Mouse (Mus musculus): ENCODE results near the gene AI854703. TPM values are rescaled to one million over a fixed set of nuclear protein-coding genes. Genes with fewer than 3 reads are reported as not detected.
"Not testable (repeated sequence)": the region's sequence is repeated elsewhere in the genome, so short reads cannot be mapped to it uniquely, and the experiment has no call there.

The AI854703 gene
- polyA plus RNA-seq, 1 experiment, result 1.7 TPM

- no peaks in the 10 kb centered on the region for H3K27me3 ChIP-seq (ENCODE audit: control insufficient read depth, insufficient read depth, low read length)
- no peak overlapping the region for H3K27ac ChIP-seq (ENCODE audit: control insufficient read depth, insufficient read depth, low read length)
- H3K36me3 ChIP-seq (ENCODE audit: control insufficient read depth, insufficient read depth, low read length), result no peaks in the 10 kb centered on the region
- no peak overlapping the region for H3K4me3 ChIP-seq (ENCODE audit: control insufficient read depth, insufficient read depth, low read length)
- no peak for DNase-seq
- peaks cover 14% of the 10 kb centered on the region; the same call in 1 of the 2 replicates for H3K4me1 ChIP-seq (replicated peaks; ENCODE audit: control insufficient read depth, insufficient read depth, low read length)
- TF ChIP-seq POLR2A (IDR thresholded peaks at IDR 0.05; ENCODE audit: control insufficient read depth, extremely low read depth, insufficient read depth, low read length, poor library complexity) (no peak), CTCF (IDR thresholded peaks at IDR 0.05; ENCODE audit: borderline replicate concordance, control insufficient read depth, extremely low read depth, insufficient read depth, low read length, poor library complexity) (no peak)
- 42% methylated on average over 7 of the region's 7 CpGs for WGBS
Observed at GRCm38 (mm10) chr6:48609512-48609911, 17.1 kb upstream of the AI854703 start.

GRCm38 (mm10) chr6:48610657-48611056 lies 15.9 kb upstream of the AI854703 start:
- no peak for TF ChIP-seq POLR2A (IDR thresholded peaks at IDR 0.05; ENCODE audit: control insufficient read depth, extremely low read depth, insufficient read depth, low read length, poor library complexity)
- TF ChIP-seq CTCF (IDR thresholded peaks at IDR 0.05; ENCODE audit: borderline replicate concordance, control insufficient read depth, extremely low read depth, insufficient read depth, low read length, poor library complexity), result no peak
- Histone ChIP-seq H3K4me3 (ENCODE audit: control insufficient read depth, insufficient read depth, low read length) (no peak overlapping the region), H3K4me1 (replicated peaks; ENCODE audit: control insufficient read depth, insufficient read depth, low read length) (peaks cover 14% of the 10 kb centered on the region; the same call in 1 of the 2 replicates), H3K27ac (ENCODE audit: control insufficient read depth, insufficient read depth, low read length) (no peak overlapping the region), H3K36me3 (ENCODE audit: control insufficient read depth, insufficient read depth, low read length) (no peaks in the 10 kb centered on the region), H3K27me3 (ENCODE audit: control insufficient read depth, insufficient read depth, low read length) (no peaks in the 10 kb centered on the region)
- WGBS, result 90% methylated on average over 3 of the region's 3 CpGs
- DNase-seq, result no peak

DNA sequence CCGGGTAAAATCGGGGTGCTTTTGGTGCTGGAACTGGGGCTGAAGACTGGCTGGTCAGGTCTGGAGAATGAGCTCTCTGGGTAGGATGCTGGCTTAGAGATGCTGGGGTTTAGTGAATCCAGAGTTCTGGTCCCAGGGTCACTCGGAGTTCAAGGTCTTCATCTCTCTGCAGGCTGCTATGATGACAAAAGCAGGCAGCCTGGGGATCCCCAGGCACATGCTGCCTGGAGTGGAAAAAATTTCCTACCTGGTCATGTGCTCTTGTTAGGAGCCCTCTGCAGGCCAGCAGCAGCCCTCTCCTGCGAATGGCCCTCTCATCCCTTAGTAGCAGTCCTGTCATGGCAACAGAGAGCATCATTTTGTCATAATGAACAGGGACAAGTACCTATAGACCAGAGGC lies 13.1 kb upstream of the AI854703 start:
- no peak for DNase-seq
- Histone ChIP-seq H3K4me1 (replicated peaks; ENCODE audit: control insufficient read depth, insufficient read depth, low read length) (peaks cover 14% of the 10 kb centered on the region; the same call in 1 of the 2 replicates), H3K4me3 (ENCODE audit: control insufficient read depth, insufficient read depth, low read length) (no peak overlapping the region), H3K27ac (ENCODE audit: control insufficient read depth, insufficient read depth, low read length) (no peak overlapping the region), H3K27me3 (ENCODE audit: control insufficient read depth, insufficient read depth, low read length) (no peaks in the 10 kb centered on the region), H3K36me3 (ENCODE audit: control insufficient read depth, insufficient read depth, low read length) (no peaks in the 10 kb centered on the region)
- WGBS, result 97% methylated on average over 4 of the region's 4 CpGs
- no peak for TF ChIP-seq CTCF (IDR thresholded peaks at IDR 0.05; ENCODE audit: borderline replicate concordance, control insufficient read depth, extremely low read depth, insufficient read depth, low read length, poor library complexity)
- no peak for TF ChIP-seq POLR2A (IDR thresholded peaks at IDR 0.05; ENCODE audit: control insufficient read depth, extremely low read depth, insufficient read depth, low read length, poor library complexity)

DNA sequence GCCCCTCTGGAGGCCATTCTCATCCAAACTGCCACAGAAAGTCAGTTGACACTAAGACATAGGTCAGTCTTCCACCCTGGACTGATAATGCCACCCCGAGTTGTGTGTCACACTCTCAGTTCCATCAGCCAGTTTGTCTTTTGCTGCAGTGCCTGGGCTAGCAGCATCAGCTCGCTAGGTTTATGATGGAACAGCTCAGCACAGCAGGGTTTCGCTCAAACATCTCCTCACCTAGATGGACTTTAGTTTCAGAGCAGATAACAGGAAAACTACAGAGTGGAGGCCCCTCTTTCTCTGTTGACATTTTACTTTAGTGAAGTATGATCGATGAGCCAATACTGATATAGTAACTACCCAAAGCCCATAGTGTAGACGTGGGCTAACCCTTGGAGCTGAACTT lies 11.8 kb upstream of the AI854703 start:
- H3K27ac ChIP-seq (ENCODE audit: control insufficient read depth, insufficient read depth, low read length), result no peak overlapping the region
- WGBS, result 99% methylated on average over 5 of the region's 5 CpGs
- no peak for DNase-seq
- H3K4me3 ChIP-seq (ENCODE audit: control insufficient read depth, insufficient read depth, low read length), result no peak overlapping the region
- H3K36me3 ChIP-seq (ENCODE audit: control insufficient read depth, insufficient read depth, low read length), result peaks cover 7% of the 10 kb centered on the region; the same call in 1 of the 2 replicates
- no peaks in the 10 kb centered on the region for H3K27me3 ChIP-seq (ENCODE audit: control insufficient read depth, insufficient read depth, low read length)
- TF ChIP-seq CTCF (IDR thresholded peaks at IDR 0.05; ENCODE audit: borderline replicate concordance, control insufficient read depth, extremely low read depth, insufficient read depth, low read length, poor library complexity) (no peak), POLR2A (IDR thresholded peaks at IDR 0.05; ENCODE audit: control insufficient read depth, extremely low read depth, insufficient read depth, low read length, poor library complexity) (no peak)
- peaks cover 7% of the 10 kb centered on the region; the same call in 1 of the 2 replicates for H3K4me1 ChIP-seq (replicated peaks; ENCODE audit: control insufficient read depth, insufficient read depth, low read length)

GRCm38 (mm10) chr6:48620031-48620430 lies 6.5 kb upstream of the AI854703 start:
- Histone ChIP-seq H3K4me1 (replicated peaks; ENCODE audit: control insufficient read depth, insufficient read depth, low read length) (no peaks in the 10 kb centered on the region), H3K27me3 (ENCODE audit: control insufficient read depth, insufficient read depth, low read length) (no peaks in the 10 kb centered on the region), H3K27ac (ENCODE audit: control insufficient read depth, insufficient read depth, low read length) (no peak overlapping the region), H3K4me3 (ENCODE audit: control insufficient read depth, insufficient read depth, low read length) (no peak overlapping the region), H3K36me3 (ENCODE audit: control insufficient read depth, insufficient read depth, low read length) (peaks cover 13% of the 10 kb centered on the region; the same call in 1 of the 2 replicates)
- TF ChIP-seq POLR2A (IDR thresholded peaks at IDR 0.05; ENCODE audit: control insufficient read depth, extremely low read depth, insufficient read depth, low read length, poor library complexity), result no peak
- TF ChIP-seq CTCF (IDR thresholded peaks at IDR 0.05; ENCODE audit: borderline replicate concordance, control insufficient read depth, extremely low read depth, insufficient read depth, low read length, poor library complexity), result no peak
- no peak for DNase-seq
- 99% methylated on average over 30 of the region's 30 CpGs for WGBS

DNA sequence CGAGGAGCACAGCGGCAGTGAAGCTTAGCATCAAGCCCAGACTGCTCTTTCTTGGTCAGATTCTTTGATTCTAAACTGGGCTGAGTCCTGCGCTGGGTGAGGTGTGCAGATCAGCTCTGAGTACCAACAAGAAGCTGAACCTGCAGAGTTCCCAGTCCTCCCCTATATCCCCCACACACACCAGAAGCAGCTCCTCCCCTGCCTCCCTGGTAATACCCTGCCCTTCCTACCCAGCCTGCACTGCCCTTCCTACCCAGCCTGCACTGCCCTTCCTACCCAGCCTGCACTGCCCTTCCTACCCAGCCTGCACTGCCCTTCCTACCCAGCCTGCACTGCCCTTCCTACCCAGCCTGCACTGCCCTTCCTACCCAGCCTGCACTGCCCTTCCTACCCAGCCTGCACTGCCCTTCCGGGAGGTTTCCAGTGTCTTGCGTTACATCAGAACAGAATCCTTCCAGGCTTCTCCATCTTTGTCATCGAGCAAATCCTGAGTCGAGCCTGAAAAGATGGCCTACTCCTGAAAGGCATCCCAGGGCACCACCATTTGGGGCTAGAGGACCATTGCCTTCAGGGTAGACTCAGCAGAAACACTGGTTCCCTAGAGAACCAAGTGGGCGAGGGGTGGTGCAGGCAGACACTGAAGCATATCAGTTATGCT lies 4.2 kb upstream of the AI854703 start:
- not testable (repeated sequence) for H3K4me3 ChIP-seq (ENCODE audit: control insufficient read depth, insufficient read depth, low read length); DNase-seq; H3K27ac ChIP-seq (ENCODE audit: control insufficient read depth, insufficient read depth, low read length); H3K27me3 ChIP-seq (ENCODE audit: control insufficient read depth, insufficient read depth, low read length); H3K4me1 ChIP-seq (replicated peaks; ENCODE audit: control insufficient read depth, insufficient read depth, low read length)
- peaks cover 13% of the 10 kb centered on the region; the same call in 1 of the 2 replicates for H3K36me3 ChIP-seq (ENCODE audit: control insufficient read depth, insufficient read depth, low read length)
- 96% methylated on average over 8 of the region's 8 CpGs for WGBS

- WGBS, result 100% methylated on average over 1 of the region's 1 CpGs
- TF ChIP-seq POLR2A (IDR thresholded peaks at IDR 0.05; ENCODE audit: control insufficient read depth, extremely low read depth, insufficient read depth, low read length, poor library complexity), result no peak
- TF ChIP-seq CTCF (IDR thresholded peaks at IDR 0.05; ENCODE audit: borderline replicate concordance, control insufficient read depth, extremely low read depth, insufficient read depth, low read length, poor library complexity), result no peak
- peaks cover 11% of the 10 kb centered on the region; the same call in 1 of the 2 replicates for H3K4me1 ChIP-seq (replicated peaks; ENCODE audit: control insufficient read depth, insufficient read depth, low read length)
- no peak overlapping the region for H3K4me3 ChIP-seq (ENCODE audit: control insufficient read depth, insufficient read depth, low read length)
- H3K27ac ChIP-seq (ENCODE audit: control insufficient read depth, insufficient read depth, low read length), result no peak overlapping the region
- DNase-seq, result no peak
- peaks cover 13% of the 10 kb centered on the region; the same call in 1 of the 2 replicates for H3K36me3 ChIP-seq (ENCODE audit: control insufficient read depth, insufficient read depth, low read length)
- H3K27me3 ChIP-seq (ENCODE audit: control insufficient read depth, insufficient read depth, low read length), result no peaks in the 10 kb centered on the region
Observed at GRCm38 (mm10) chr6:48623460-48623859, 3.1 kb upstream of the AI854703 start.

Data from thymus, adult 2 months (tissue).